Mouse (Mus musculus): Measurements from ENCODE around the gene Wnt7b. TPM values are rescaled to one million over a fixed set of nuclear protein-coding genes. Genes with fewer than 3 reads are reported as not detected.

Gene Wnt7b
- polyA plus RNA-seq, 1 experiment, result not detected

DNA sequence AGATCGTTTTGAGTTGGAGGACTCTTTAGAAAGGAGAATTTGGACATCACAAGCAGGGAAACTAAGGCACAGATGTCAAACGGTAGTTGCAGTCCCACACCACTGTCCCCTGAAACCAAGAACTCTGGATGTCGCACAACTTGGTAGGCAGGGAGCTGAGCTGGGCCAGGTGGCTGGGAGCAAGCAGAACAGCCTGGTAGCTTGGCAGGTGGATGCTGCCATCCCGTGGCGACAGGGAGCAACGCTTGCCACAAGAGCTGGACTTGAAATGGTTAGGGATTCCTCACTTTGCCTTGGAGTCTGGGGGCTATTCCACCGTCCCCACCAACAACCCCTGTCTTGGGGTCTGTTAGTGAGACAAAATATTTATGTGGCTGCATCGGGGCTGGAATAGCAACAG, 751 bp upstream of the Wnt7b start:
- TF ChIP-seq CTCF (IDR thresholded peaks at IDR 0.05; ENCODE audit: low read depth, low read length) (no peak), POLR2A (IDR thresholded peaks at IDR 0.05; ENCODE audit: borderline replicate concordance, low read depth, low read length) (no peak)
- Histone ChIP-seq H3K4me3 (ENCODE audit: insufficient read depth, low read length) (no peak overlapping the region), H3K27ac (ENCODE audit: insufficient read depth, low read depth, low read length) (no peak overlapping the region), H3K4me1 (ENCODE audit: control insufficient read depth, insufficient read depth, low read length) (no peaks in the 10 kb centered on the region)

DNA sequence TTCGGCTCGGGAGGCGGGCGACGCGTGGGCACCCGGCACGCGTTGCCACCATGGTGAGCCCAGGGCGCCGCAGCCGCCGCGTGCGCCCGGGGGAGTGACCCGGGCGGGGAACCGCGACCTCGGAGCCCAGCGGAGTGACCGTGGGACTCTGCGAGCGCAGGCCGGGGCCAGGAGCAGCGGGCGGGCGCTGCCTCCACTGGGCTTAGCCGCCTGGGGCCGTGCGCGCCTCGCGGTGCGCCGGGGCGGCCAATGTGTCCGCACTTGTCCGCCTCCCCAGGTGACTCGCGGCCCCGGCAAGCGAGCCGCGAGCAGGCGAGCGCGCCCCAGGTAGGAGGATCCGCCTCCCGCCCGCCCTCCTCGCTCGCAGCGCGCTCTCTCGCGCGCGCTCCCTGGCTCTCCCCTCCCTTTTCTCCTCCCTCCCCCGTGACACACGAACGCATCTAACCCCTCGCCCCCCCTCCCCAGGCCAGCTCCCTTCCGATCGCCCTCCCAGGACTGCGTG, 659 bp downstream of the Wnt7b start:
- no peaks in the 10 kb centered on the region for H3K4me1 ChIP-seq (ENCODE audit: control insufficient read depth, insufficient read depth, low read length)
- TF ChIP-seq POLR2A (IDR thresholded peaks at IDR 0.05; ENCODE audit: borderline replicate concordance, low read depth, low read length) (no peak), CTCF (IDR thresholded peaks at IDR 0.05; ENCODE audit: low read depth, low read length) (no peak)
- no peak overlapping the region for H3K27ac ChIP-seq (ENCODE audit: insufficient read depth, low read depth, low read length)
- H3K4me3 ChIP-seq (ENCODE audit: insufficient read depth, low read length), result no peak overlapping the region

DNA sequence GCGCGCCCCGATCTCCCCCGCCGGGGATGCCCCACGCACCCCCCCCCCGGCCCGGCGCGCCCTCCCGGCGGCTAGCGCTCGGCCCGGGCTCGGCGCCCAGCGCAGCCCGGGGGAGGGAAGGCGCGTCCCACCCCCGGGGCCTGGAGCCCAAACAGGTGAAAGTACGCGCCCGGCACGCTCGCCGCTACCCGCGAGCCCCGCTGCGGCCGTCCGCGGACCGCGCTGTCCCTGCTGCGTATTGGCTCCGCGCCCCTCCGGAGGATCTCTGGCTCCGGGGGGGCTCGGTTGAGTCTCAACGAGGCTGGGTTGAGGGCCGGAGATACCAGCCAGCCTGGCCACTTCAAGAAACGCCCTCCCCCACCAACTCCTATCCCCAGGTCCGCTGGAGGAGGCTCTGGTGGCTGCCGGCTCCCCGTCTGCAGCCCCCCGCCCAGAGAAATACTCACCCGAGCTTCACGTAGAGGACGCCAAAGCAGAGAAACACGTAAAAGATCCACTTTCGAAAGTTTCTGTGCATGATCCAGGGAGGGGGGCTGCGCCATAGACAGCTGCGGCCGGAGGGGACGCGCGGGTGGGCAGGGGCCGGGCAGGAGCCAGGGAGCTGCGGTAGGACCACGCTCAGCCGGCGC, 1.2 kb downstream of the Wnt7b start:
- Histone ChIP-seq H3K27ac (ENCODE audit: insufficient read depth, low read depth, low read length) (no peak overlapping the region), H3K4me1 (ENCODE audit: control insufficient read depth, insufficient read depth, low read length) (no peaks in the 10 kb centered on the region), H3K4me3 (ENCODE audit: insufficient read depth, low read length) (no peak overlapping the region)
- TF ChIP-seq CTCF (IDR thresholded peaks at IDR 0.05; ENCODE audit: low read depth, low read length) (no peak), POLR2A (IDR thresholded peaks at IDR 0.05; ENCODE audit: borderline replicate concordance, low read depth, low read length) (no peak)

DNA sequence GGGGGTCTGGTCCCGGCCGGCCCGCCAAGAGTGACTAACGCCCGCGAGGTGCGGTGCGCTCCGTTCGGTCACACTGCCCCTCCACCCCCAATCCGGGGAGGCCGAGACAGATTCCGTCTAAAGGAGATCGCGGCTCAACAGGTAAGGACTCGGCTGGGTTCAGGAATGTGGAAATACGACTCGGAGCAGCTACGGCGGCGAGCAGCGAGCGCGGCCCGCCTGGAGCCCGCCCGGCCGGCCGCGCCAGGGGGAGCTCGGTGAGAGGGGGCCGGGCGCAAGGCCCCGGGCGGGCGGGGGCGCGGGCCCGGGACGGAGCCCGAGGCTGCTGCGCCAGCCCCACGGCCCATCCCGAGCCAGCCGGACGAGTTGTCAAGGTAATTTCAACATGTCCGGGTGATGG, 1.8 kb downstream of the Wnt7b start:
- Histone ChIP-seq H3K4me1 (ENCODE audit: control insufficient read depth, insufficient read depth, low read length) (no peaks in the 10 kb centered on the region), H3K4me3 (ENCODE audit: insufficient read depth, low read length) (no peak overlapping the region), H3K27ac (ENCODE audit: insufficient read depth, low read depth, low read length) (no peak overlapping the region)
- no peak for TF ChIP-seq POLR2A (IDR thresholded peaks at IDR 0.05; ENCODE audit: borderline replicate concordance, low read depth, low read length)
- no peak for TF ChIP-seq CTCF (IDR thresholded peaks at IDR 0.05; ENCODE audit: low read depth, low read length)

DNA sequence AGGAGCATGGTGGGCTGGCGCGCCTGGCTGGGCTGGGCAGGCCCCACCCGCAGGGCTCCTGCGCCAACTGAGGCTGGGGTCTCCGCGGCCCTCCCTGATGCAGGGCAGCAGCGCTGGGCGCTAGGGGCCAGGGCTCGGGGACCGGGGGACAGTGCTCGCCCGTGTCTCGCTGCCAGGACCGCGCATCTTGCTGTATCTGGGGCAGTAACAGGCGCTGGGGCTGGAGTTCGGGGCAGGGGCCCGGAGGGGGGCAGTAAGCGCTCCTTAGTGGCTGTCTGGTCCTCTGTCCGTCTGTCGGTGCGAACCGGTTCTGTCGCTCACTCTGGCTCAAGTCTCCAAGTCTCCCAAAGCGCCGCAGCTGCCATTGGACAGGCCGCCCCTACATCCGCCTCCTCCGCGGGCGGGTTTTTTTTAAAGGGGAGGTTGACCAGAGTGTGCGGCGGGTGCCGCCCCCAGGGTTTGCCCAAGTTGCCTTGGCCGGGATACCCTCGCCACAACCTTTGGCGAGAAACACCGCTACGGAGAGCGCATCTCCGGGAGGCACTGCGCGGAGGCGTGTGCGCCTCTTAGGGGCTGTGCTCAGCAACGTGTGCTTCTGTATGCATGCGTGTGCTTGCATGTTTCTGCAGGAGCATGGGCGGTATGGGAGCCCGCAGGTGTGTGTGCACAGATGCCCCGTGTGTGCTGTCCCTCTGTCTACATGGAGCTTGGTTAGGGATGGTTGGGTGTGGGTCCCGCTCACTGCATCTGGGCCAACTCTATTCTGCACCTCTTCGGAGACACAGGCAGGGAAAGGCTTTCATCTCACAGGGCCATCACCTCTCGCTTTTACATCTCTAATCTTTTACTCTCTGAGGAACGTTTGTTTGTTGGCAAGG, 4.5 kb downstream of the Wnt7b start:
- TF ChIP-seq CTCF (IDR thresholded peaks at IDR 0.05; ENCODE audit: low read depth, low read length) (no peak), POLR2A (IDR thresholded peaks at IDR 0.05; ENCODE audit: borderline replicate concordance, low read depth, low read length) (no peak)
- H3K4me1 ChIP-seq (ENCODE audit: control insufficient read depth, insufficient read depth, low read length), result no peaks in the 10 kb centered on the region
- no peak overlapping the region for H3K4me3 ChIP-seq (ENCODE audit: insufficient read depth, low read length)

DNA sequence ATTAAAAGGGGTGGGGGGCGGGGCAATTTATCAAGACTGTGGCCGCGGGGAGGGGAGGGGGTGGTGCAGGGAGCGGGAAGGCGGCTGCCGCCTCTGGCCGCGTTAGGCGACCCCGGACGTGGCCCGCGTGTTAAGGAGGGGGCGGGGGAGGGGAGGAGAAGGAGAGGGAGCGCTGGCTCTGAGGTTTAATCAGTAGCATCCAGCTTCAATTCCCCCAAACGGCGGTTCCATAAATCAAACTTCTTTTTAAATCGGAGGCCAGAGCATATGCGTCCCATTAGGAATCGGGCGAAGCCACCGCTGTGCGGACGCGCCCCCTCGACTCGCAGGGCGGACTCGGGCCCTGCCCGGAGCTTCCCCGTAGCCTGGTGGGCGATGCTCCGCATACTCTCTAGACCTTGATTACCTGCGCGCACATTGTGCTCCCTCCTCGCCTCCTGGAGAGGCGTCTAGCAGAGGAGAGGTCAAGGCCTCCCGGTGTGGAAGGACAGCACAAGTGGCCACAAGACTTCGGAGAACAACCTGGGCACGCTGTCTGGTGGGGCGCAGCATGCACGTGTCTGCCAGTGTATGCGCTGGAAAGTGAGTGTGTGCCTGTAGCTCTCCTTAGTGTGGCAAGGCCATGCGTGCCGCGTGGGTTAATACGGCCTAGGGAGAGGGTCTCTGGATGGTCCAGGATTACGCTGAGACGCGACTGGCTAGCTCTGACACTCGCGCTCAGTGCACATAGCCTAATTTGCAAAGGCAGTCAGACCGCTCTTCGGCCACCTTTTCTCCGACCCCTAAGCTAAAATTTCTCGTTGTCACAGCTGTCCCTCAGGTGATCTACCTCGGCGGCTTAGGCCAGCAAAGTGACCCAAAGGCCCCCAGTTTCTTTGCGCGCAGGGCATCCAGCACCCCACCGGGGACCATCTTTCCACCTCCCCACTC, 5.5 kb downstream of the Wnt7b start:
- Histone ChIP-seq H3K4me1 (ENCODE audit: control insufficient read depth, insufficient read depth, low read length) (no peaks in the 10 kb centered on the region), H3K27ac (ENCODE audit: insufficient read depth, low read depth, low read length) (no peak overlapping the region), H3K4me3 (ENCODE audit: insufficient read depth, low read length) (no peak overlapping the region)
- TF ChIP-seq CTCF (IDR thresholded peaks at IDR 0.05; ENCODE audit: low read depth, low read length) (no peak), POLR2A (IDR thresholded peaks at IDR 0.05; ENCODE audit: borderline replicate concordance, low read depth, low read length) (no peak)

More for the DNA sequence above, 4.5 kb downstream of the Wnt7b start:
- H3K27ac ChIP-seq (ENCODE audit: insufficient read depth, low read depth, low read length), result no peak overlapping the region

DNA sequence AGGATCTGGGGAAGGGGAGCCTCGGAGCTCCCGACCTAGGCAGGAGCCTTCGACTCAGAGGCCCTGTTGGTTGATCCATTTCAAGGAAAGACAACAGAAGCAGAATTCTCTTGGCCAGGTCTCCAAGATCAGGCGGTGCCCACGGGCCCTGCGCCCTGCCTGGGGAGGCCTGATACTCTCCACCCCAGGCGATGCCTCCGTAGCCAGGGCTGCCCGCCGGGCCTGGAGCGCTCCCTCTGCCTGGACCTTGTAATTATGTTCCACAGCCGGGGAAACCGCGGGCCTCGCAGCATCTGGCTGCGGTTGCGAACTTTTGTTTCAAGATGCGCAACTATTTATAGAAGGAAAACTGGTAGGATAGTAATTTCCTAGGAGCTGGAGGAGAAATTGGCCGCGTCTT, 6.2 kb downstream of the Wnt7b start:
- Histone ChIP-seq H3K27ac (ENCODE audit: insufficient read depth, low read depth, low read length) (no peak overlapping the region), H3K4me1 (ENCODE audit: control insufficient read depth, insufficient read depth, low read length) (no peaks in the 10 kb centered on the region), H3K4me3 (ENCODE audit: insufficient read depth, low read length) (no peak overlapping the region)
- no peak for TF ChIP-seq CTCF (IDR thresholded peaks at IDR 0.05; ENCODE audit: low read depth, low read length)
- no peak for TF ChIP-seq POLR2A (IDR thresholded peaks at IDR 0.05; ENCODE audit: borderline replicate concordance, low read depth, low read length)

DNA sequence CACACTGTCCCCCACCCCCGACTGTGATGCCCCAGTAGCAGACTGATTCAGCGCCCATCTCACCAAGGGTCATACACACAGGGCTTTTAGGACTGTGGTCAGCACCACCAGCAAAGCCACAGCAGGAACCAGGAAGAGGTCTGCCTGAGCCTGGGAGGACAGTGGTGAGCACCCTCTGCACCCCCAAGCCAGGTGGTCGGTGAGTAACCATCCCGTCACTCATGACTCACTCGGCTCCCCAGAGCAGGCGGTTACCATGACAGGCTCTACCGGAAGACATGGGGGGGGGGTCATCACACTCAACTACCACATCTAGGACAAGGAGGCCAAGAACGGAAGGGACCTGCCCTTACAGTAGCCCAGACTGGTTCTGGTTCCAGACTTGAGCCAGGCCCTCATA, 7.7 kb downstream of the Wnt7b start:
- no peak for TF ChIP-seq POLR2A (IDR thresholded peaks at IDR 0.05; ENCODE audit: borderline replicate concordance, low read depth, low read length)
- no peak overlapping the region for H3K27ac ChIP-seq (ENCODE audit: insufficient read depth, low read depth, low read length)
- H3K4me3 ChIP-seq (ENCODE audit: insufficient read depth, low read length), result no peak overlapping the region
- H3K4me1 ChIP-seq (ENCODE audit: control insufficient read depth, insufficient read depth, low read length), result no peaks in the 10 kb centered on the region

DNA sequence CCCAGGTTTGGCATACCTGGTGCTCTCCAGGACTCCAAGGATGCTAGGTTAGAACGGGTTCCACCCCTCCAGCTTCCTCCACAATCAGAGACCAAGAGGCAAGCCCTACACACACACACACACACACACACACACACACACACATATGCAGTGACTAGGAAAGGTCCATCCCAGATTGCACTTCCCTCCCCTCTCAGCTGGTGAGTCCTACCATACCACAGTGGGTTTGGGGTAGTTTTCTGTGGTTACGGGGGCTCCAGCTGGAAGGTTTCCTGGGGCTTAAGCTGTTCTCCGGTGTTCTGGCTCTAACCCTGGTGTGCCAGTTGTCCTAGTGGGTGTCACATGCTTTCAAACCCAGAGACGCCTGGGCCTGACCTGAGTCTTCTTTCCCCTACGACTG, 8.2 kb downstream of the Wnt7b start:
- no peak for TF ChIP-seq CTCF (IDR thresholded peaks at IDR 0.05; ENCODE audit: low read depth, low read length)
- no peak for TF ChIP-seq POLR2A (IDR thresholded peaks at IDR 0.05; ENCODE audit: borderline replicate concordance, low read depth, low read length)
- H3K4me3 ChIP-seq (ENCODE audit: insufficient read depth, low read length), result no peak overlapping the region
- no peaks in the 10 kb centered on the region for H3K4me1 ChIP-seq (ENCODE audit: control insufficient read depth, insufficient read depth, low read length)
- H3K27ac ChIP-seq (ENCODE audit: insufficient read depth, low read depth, low read length), result no peak overlapping the region
